Mouse (Mus musculus) kidney, adult 2 months (tissue): ENCODE results near the gene Cgrrf1.

Source experiments
- CTCF ChIP-seq: fragments of 200-500 bp; conservative IDR thresholded peaks from 2 replicates; pipeline ENCODE4 v1.5.1; 2011; ENCODE audit warnings: low read depth, mild to moderate bottlenecking, control low read depth, low read length, moderate library complexity, mixed read lengths; ENCODE audit not compliant: insufficient read depth, insufficient read length
- POLR2A ChIP-seq: fragments of 200-500 bp; IDR thresholded peaks from one replicate; pipeline ENCODE4 v1.6.1; 2011; ENCODE audit warnings: low read depth, low read length, control low read depth

DNA sequence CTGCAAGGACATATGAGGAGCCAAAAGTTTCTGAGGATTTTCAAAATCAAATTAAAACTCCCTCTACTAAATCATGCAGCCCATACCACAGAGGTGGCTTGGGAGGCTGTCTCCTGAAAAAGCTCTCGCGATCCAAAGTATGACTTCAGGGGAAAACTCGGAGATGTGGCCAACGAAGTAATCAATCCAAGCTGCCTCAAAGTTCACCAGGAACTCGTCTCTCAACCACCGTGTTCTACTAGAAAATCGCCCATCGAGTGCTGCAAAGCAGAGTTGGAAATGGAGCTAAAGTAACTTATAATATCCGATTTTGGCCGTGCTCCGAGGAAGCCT, 44.5 kb upstream of the Cgrrf1 start:
- TF ChIP-seq POLR2A (no peak), CTCF (no peak)
